Mouse (Mus musculus) layer of hippocampus, adult 2 months (tissue): ENCODE results near the gene Faf1. TPM values are rescaled to one million over a fixed set of nuclear protein-coding genes. Genes with fewer than 3 reads are reported as not detected.

Source experiments
- DNase-seq, 2 experiments: peaks; one replicate each; pipeline ENCODE4 v3.0.0; 2022; ENCODE audit warnings: low spot score in 2 of 2
- H3K27ac ChIP-seq: fragments of 200-600 bp; 2 replicates; pipeline ENCODE4 v1.8.1; 2022
- H3K4me3 ChIP-seq: fragments of 200-600 bp; 2 replicates; pipeline ENCODE4 v1.8.1; 2022; ENCODE audit warnings: mild to moderate bottlenecking
- CTCF ChIP-seq: fragments of 200-600 bp; conservative IDR thresholded peaks from 2 replicates; pipeline ENCODE4 v1.8.1; 2022; ENCODE audit warnings: antibody characterized with exemption, mild to moderate bottlenecking, moderate library complexity
- total RNA-seq, 2 experiments: library from RNA; stranded (reverse); gene quantifications; 2 replicates each; pipeline ENCODE4 v1.2.3; 2021

The Faf1 gene
- total RNA-seq, 2 experiments from 2014 or later, result 26.8 to 27.6 TPM

- peak overlapping the region; percentile 54 for H3K4me3 ChIP-seq
- DNase-seq, result no peak
- no peak for TF ChIP-seq CTCF
- peak overlapping the region; percentile 56 for H3K27ac ChIP-seq
Observed at GRCm38 (mm10) chr4:109657021-109657850, 19.2 kb upstream of the Faf1 start.

GRCm38 (mm10) chr4:109657851-109658500 is 18.4 kb upstream of the Faf1 start:
- no peak overlapping the region; the same call in 1 of the 2 replicates for H3K27ac ChIP-seq
- H3K4me3 ChIP-seq, result peak overlapping the region; percentile 54
- DNase-seq, result no peak
- TF ChIP-seq CTCF, result no peak

- no peak for DNase-seq
- TF ChIP-seq CTCF, result no peak
- no peak overlapping the region for H3K4me3 ChIP-seq
- no peak overlapping the region for H3K27ac ChIP-seq
Observed at GRCm38 (mm10) chr4:109658826-109659225, 17.6 kb upstream of the Faf1 start.

- no peak for DNase-seq
- no peak overlapping the region for H3K4me3 ChIP-seq
- H3K27ac ChIP-seq, result no peak overlapping the region
- no peak for TF ChIP-seq CTCF
Observed at GRCm38 (mm10) chr4:109659571-109659970, 16.8 kb upstream of the Faf1 start.

GRCm38 (mm10) chr4:109660568-109660967 is 15.8 kb upstream of the Faf1 start:
- Histone ChIP-seq H3K27ac (no peak overlapping the region), H3K4me3 (no peak overlapping the region)
- no peak for DNase-seq
- TF ChIP-seq CTCF, result no peak

- DNase-seq, result no peak
- Histone ChIP-seq H3K27ac (no peak overlapping the region), H3K4me3 (no peak overlapping the region)
- no peak for TF ChIP-seq CTCF
Observed at GRCm38 (mm10) chr4:109661183-109661582, 15.2 kb upstream of the Faf1 start.

GRCm38 (mm10) chr4:109662271-109662670 is 14.1 kb upstream of the Faf1 start:
- no peak for TF ChIP-seq CTCF
- no peak overlapping the region for H3K27ac ChIP-seq
- DNase-seq, result no peak
- H3K4me3 ChIP-seq, result no peak overlapping the region

GRCm38 (mm10) chr4:109664091-109664490 is 12.3 kb upstream of the Faf1 start:
- H3K27ac ChIP-seq, result no peak overlapping the region
- DNase-seq, result no peak
- no peak for TF ChIP-seq CTCF
- no peak overlapping the region; the same call in 1 of the 2 replicates for H3K4me3 ChIP-seq

- DNase-seq, result peak in 1 of 2 experiments; percentile 16
- Histone ChIP-seq H3K27ac (peak overlapping the region; percentile 95), H3K4me3 (peak overlapping the region; percentile 79)
- no peak for TF ChIP-seq CTCF
Observed at GRCm38 (mm10) chr4:109665101-109665981, 11.0 kb upstream of the Faf1 start.

- H3K27ac ChIP-seq, result peak overlapping the region; percentile 95
- H3K4me3 ChIP-seq, result peak overlapping the region; percentile 79
- TF ChIP-seq CTCF, result no peak
- DNase-seq, result peak; percentile 15 to 22
Observed at GRCm38 (mm10) chr4:109665982-109666460, 10.4 kb upstream of the Faf1 start.

GRCm38 (mm10) chr4:109666461-109667269 is 9.7 kb upstream of the Faf1 start, which contains the start of gene Cdkn2c:
TSS of gene Cdkn2c (minus strand) at chr4:109667189.
- peak; percentile 47 to 64 for DNase-seq
- H3K27ac ChIP-seq, result peak within 1 kb of the TSS; percentile 95
- peak within 1 kb of the TSS; percentile 79 for H3K4me3 ChIP-seq
- TF ChIP-seq CTCF, result peak; percentile 15; the same call in 1 of the 2 replicates

GRCm38 (mm10) chr4:109667518-109667917 is 8.9 kb upstream of the Faf1 start:
- DNase-seq, result no peak
- Histone ChIP-seq H3K27ac (peak overlapping the region; percentile 95), H3K4me3 (peak overlapping the region; percentile 79)
- no peak for TF ChIP-seq CTCF
